Mouse (Mus musculus) forebrain, embryonic 10.5 days (tissue): ENCODE data around the gene Olfr1513. TPM values are rescaled to one million over a fixed set of nuclear protein-coding genes. Genes with fewer than 3 reads are reported as not detected.
"Not testable (repeated sequence)": the region's sequence is repeated elsewhere in the genome, so short reads cannot be mapped to it uniquely, and the experiment has no call there.

ENCODE experiments used
- DNase-seq: peaks from one replicate; pipeline ENCODE4 v3.0.0-alpha.2; 2017; ENCODE audit warnings: low spot score; ENCODE audit errors: extremely low spot score
- H3K27ac ChIP-seq: fragments of 300-500 bp; sonication (generic); 2 replicates; pipeline ENCODE4 v1.5.1; 2016; ENCODE audit warnings: mild to moderate bottlenecking
- H3K27me3 ChIP-seq: fragments of 300-500 bp; sonication (generic); 2 replicates; pipeline ENCODE4 v1.6.1; 2016; ENCODE audit warnings: mild to moderate bottlenecking; ENCODE audit not compliant: poor library complexity, severe bottlenecking
- H3K36me3 ChIP-seq: fragments of 300-500 bp; sonication (generic); replicated peaks from 2 replicates; pipeline ENCODE4 v1.6.1; 2016; ENCODE audit warnings: mild to moderate bottlenecking, moderate library complexity
- H3K4me1 ChIP-seq: fragments of 300-500 bp; sonication (generic); 2 replicates; pipeline ENCODE4 v1.6.1; 2016
- H3K4me3 ChIP-seq: fragments of 300-500 bp; sonication (generic); 2 replicates; pipeline ENCODE4 v1.5.1; 2016; ENCODE audit warnings: mild to moderate bottlenecking, moderate library complexity
- H3K9me3 ChIP-seq: fragments of 300-500 bp; sonication (generic); 2 replicates; pipeline ENCODE4 v1.6.1; 2016; ENCODE audit warnings: mild to moderate bottlenecking, moderate library complexity
- WGBS: fragments of 180-500 bp; shearing (Covaris S2); methylation state at CpG from one replicate; pipeline ENCODE4 v1.1.7; 2016; 5-methylcytosine and 5-hydroxymethylcytosine counted together
- polyA plus RNA-seq: library from polyadenylated mRNA; unstranded; fragments of >200 nt; fragmentation: Nextera tagmentation; extraction: Ambion mirVana; gene quantifications from 2 replicates; pipeline ENCODE4 v1.2.1, GENCODE M21; 2016

The Olfr1513 gene
- polyA plus RNA-seq, 1 experiment from 2014 or later: not detected

GRCm38 (mm10) chr14:52303517-52303916 is 52.7 kb downstream of the Olfr1513 start:
- H3K9me3 ChIP-seq, DNase-seq, H3K27me3 ChIP-seq, H3K27ac ChIP-seq: not testable (repeated sequence)
- Histone ChIP-seq H3K4me1 (peaks cover 17% of the 10 kb centered on the region), H3K4me3 (peak overlapping the region; percentile 80; the same call in 1 of the 2 replicates), H3K36me3 (peaks cover 33% of the 10 kb centered on the region)
- 90% methylated on average over 3 of the region's 3 CpGs for WGBS

Other genes starting within 250 kb of the Olfr1513 start
- gene Rpgrip1, start 245.7 kb downstream of the Olfr1513 start, polyA plus RNA-seq: 130 and 134 TPM in 2 replicates
- 99.4 and 104 TPM in 2 replicates for gene Supt16, start 159.0 kb downstream of the Olfr1513 start, polyA plus RNA-seq
- 46.5 and 46.7 TPM in 2 replicates for gene Chd8, start 98.6 kb downstream of the Olfr1513 start, polyA plus RNA-seq
- gene Tox4, start 77.3 kb downstream of the Olfr1513 start, polyA plus RNA-seq: 53.4 and 56.6 TPM in 2 replicates
- 22.5 and 24.0 TPM in 2 replicates for gene Rab2b, start 76.9 kb downstream of the Olfr1513 start, polyA plus RNA-seq
- gene Mettl3, start 51.3 kb downstream of the Olfr1513 start, polyA plus RNA-seq: 64.4 and 69.9 TPM in 2 replicates
- gene Sall2, start 27.6 kb downstream of the Olfr1513 start, polyA plus RNA-seq: 73.2 and 82.1 TPM in 2 replicates
- gene Olfr1512, start 22.8 kb upstream of the Olfr1513 start, polyA plus RNA-seq: 0.15 TPM in 1 of 2 replicates, not detected in the other
- gene Olfr1511, start 41.0 kb upstream of the Olfr1513 start, polyA plus RNA-seq: 0.14 and 0.19 TPM in 2 replicates
- gene Olfr1510, start 58.0 kb upstream of the Olfr1513 start, polyA plus RNA-seq: not detected in 2 replicates
- not detected in 2 replicates for gene Olfr1509, start 86.6 kb upstream of the Olfr1513 start, polyA plus RNA-seq
- gene Olfr1508, start 111.1 kb upstream of the Olfr1513 start, polyA plus RNA-seq: not detected in 2 replicates
- gene Olfr1507, start 139.3 kb upstream of the Olfr1513 start, polyA plus RNA-seq: not detected in 2 replicates